Mouse (Mus musculus) brain, adult 2 months (tissue): ENCODE measurements at regions not wholly inside any gene's neighbourhood (a gene's known extent, or its start where the extent isn't known, plus 50 kb on each side); places are given as distances from the start of the nearest gene placed in this dataset.

Experiments used
- DNase-seq: peaks from one replicate; pipeline ENCODE4 v3.0.0; 2011; ENCODE audit warnings: low read depth, low spot score

DNA sequence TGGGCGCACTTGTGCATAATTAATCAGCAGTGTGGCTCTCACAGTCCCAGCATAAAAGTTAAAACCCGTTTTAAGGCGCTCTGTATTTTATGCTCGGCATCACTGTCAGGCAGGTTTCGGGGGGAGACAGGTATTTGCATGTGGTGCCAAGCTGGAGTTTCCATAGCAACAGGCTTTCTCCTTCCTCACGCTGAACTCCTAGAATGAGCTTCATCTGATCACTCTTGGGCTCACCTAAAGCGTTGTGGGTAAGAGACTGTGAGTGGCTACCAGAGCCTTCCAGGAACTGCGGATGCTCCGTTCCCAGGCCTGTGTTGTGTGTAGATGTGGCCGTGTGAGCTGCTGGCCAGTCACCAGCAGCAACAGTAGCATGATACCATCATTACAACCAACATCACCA lies 161.5 kb downstream of the Ajap1 start:
- peak; percentile 59 for DNase-seq

DNA sequence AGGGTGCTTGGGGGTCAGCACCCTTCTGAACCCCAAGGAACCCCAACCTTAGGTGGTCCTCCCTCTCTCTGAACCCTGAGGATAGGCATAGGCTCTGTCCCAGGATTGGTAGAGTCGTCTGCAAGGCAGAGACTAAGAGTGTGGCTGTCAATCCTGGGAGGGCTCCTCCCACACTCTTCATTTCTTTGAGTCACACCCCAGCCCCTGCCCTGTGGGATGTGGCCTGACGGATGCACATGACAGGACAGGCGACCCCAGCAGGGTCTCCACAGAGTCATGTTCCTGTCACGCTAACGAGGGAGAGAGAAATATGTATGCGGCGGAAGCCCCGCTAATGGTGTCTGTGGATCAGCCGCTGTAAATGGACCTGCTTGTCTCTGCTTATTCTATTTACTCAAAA lies 162.0 kb downstream of the Ajap1 start:
- no peak for DNase-seq

- DNase-seq: no peak
These were observed 165.5 kb downstream of the Ajap1 start for GRCm38 (mm10) chr4:153316964-153317724.

DNA sequence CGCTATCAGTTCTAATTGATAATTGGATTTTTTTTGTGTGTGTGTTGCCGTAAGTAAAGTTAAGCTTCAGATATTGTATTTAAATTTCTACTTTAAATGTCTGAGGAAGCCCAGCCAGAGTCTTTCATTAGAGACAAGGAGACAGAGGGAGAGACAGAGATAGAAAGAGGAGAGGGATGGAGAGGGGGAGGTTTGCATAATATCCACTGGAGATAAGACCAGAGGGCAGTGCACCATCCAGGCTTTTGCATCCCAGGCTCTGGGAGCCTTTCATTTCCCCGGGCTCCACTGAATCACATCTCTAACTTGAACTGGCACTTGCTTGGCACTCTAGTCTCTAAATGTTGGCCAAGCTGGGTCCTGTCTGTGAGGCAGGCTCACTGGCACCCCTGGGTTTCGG lies 166.1 kb downstream of the Ajap1 start:
- no peak for DNase-seq

GRCm38 (mm10) chr4:153313961-153314360 lies 168.7 kb downstream of the Ajap1 start:
- peak; percentile 37 for DNase-seq

DNA sequence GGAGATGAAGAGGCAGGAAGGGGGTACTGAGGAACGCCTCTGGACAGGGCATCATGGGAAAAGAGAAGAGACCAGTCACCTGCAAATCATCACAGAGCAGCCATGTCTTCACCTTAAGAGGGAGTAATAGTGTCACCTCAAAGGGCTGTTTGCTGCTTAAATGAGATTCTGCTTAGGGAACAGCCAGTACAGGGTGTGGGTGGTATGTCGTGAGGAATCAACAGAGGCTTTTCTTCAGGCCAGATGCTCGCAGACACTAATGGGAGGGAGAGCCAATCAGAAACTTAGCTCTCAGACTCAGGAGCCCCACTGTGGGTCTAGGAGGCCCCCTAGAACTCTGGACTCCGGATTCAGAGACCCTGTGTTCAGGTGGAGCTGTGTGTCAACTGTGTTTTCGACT lies 171.0 kb downstream of the Ajap1 start:
- DNase-seq: peak; percentile 77

GRCm38 (mm10) chr4:153310641-153311040 lies 172.0 kb downstream of the Ajap1 start:
- DNase-seq: no peak

DNA sequence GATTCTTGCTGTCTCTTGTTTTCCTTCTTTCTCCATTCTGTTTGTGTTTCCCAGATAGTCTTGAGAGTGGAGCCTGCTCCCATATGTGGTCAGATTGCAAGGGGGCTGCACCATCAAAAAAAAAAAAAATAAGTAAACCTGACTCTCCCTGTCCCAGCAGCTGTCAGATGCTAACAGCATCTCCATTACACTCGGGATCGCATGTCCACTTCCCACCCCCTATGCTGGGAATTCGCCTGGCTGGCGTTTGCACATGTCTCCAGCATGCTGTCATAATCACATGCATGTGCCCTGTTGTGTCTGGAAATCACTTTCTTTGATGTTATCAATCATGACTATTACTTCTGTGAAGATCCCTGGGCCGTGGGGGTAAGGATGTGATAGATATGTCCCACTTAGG lies 179.1 kb downstream of the Ajap1 start:
- no peak for DNase-seq

- DNase-seq: no peak
These were observed 179.8 kb downstream of the Ajap1 start for GRCm38 (mm10) chr4:153302855-153303254.

DNA sequence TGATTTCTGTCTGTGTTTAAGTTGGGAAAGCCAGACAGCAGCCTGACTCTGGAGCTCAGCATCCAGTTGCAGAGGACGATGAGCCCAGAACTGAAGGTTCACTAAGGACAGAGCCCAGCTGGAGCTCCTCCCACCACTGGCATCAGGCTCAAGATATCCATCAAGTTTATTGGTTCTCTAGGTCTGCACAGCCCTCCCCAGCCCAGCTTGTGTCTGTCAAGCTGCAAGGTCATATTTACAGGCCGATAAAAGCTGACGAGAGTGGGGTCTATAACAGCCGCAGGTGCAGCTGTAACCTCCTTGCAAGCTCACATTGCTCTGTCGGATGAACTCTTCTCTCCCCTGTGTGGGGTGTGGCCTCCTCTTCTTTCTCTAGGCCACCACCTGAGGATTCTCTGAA lies 184.3 kb downstream of the Ajap1 start:
- no peak for DNase-seq

- no peak for DNase-seq
These were observed 187.8 kb downstream of the Ajap1 start for GRCm38 (mm10) chr4:153294828-153295227.

DNA sequence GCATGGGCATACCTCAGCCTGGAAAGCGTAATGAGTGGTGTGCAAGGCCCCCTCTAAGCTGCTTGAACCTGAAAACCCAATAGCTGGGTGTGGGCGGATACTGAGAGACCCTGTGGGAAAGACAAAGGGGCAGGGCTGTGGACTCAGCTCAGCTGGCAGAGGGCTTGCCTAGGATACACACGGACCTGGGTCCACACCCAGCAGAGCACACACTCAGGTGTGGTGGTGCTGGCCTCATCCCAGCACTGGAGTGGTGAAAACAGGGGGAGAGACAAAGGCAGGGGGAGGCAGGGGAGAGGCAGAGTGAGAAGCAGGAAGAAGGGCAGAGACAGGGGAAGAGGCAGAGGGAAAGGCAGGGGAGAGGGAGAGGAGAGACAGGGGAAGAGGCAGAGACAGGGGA lies 189.5 kb downstream of the Ajap1 start:
- DNase-seq: no peak

DNA sequence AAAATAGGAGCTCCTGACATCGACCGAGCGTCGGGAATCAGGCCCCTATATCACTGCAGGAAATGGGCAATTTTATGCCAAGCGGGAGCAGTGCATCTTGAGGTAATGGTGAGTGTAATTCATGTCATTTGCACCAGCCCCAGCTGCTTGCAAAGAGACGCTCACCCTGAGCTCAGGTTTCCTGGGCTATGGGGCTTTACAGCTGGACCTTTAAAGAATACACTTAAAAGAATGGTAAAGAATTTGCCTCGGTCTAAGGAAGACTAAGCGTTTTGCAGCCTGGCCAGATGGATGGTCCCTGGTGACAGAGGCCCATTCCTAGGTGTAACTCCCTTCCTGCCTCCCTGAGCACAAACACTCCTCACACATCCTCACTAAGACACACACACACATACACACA lies 194.2 kb downstream of the Ajap1 start:
- DNase-seq: no peak

DNA sequence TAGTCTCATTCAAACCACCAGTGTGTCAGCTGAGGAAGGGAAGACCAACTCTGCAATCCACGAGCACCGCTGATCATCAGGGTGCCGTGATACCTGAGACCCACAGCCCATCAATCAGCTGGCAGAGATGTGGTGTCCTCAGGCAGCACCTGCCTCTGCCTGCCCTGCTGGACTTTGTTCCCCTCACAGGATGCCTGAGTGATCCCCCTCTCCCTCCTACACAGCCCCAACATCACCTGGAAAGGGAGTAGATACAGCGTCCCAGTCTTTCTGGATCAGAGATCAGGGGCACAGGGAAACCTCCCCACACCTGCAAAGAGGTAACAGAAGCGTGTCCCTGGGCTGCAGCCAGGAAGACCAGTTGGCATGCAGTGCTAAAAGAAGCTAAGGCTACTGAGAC lies 198.4 kb downstream of the Ajap1 start:
- DNase-seq: no peak

- DNase-seq: no peak
These were observed 206.0 kb downstream of the Ajap1 start for GRCm38 (mm10) chr4:153276571-153276970.

- no peak for DNase-seq
These were observed 211.2 kb downstream of the Ajap1 start for GRCm38 (mm10) chr4:153271376-153271775.

- peak; percentile 24 for DNase-seq
These were observed 219.3 kb downstream of the Ajap1 start for GRCm38 (mm10) chr4:153263216-153263805.

DNA sequence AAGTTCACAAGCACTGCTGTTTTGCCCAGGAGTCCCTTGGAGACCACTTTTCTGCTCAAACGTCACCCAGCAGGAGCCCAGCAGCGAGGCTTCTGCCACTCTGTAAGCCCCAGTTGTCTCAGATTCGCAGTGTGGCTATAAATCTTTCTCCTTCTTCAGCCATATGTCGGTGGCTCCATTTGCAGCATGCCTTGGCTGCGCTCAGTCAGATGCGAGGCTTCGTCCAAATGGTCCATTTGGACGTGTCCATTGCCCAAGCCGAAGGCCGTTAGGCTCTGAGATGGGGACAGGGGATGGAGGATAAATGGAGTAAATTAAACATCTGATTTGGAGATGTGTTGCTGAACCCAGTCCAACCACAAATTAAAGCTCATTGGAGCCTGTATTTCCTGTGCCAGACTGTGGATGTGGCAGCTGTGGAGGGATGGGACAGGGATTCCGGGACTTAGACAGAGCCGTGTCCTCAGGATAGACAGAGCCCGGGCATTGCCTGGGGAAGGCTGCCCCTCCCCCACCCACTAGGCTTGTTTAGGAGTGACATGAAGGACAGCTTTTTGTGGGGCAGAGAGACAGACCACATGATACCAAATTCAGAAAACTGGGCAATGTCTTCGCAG lies 221.6 kb downstream of the Ajap1 start:
- DNase-seq: no peak

- DNase-seq: peak; percentile 31
These were observed 230.7 kb downstream of the Ajap1 start for GRCm38 (mm10) chr4:153251943-153252342.

GRCm38 (mm10) chr4:153251311-153251710 lies 231.3 kb downstream of the Ajap1 start:
- DNase-seq: peak; percentile 48

GRCm38 (mm10) chr4:153236680-153237079 lies 245.9 kb downstream of the Ajap1 start:
- DNase-seq: no peak

DNA sequence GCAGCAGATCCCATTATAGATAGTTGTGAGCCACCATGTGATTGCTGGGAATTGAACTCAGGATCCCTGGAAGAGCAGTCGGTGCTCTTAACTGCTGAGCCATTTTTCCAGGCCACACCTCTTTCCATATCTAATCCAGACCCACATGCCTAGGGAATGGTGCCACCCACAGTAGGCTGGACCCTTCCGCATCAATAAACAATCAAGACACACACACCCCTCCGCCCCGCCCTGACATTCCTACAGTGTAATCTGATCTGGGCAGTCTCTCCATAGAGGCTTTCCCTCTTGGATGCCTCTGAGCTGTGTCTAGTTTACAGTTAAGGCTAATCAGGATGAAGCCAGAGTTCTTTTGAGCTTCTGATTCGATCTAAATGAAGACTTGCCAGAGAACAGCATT lies 248.8 kb downstream of the Ajap1 start:
- no peak for DNase-seq

GRCm38 (mm10) chr4:153229221-153229620 lies 253.4 kb downstream of the Ajap1 start:
- DNase-seq: no peak
